Mouse (Mus musculus) thymus, adult 2 months (tissue): ENCODE measurements around the gene Gm21962. TPM values are rescaled to one million over a fixed set of nuclear protein-coding genes. Genes with fewer than 3 reads are reported as not detected.

Experiments used
- DNase-seq: peaks from one replicate; pipeline ENCODE4 v3.0.0; 2021
- H3K27ac ChIP-seq: fragments of 200-500 bp; 2 replicates; pipeline ENCODE4 v1.5.1; 2012; ENCODE audit warnings: low read length, control low read depth; ENCODE audit not compliant: control insufficient read depth, insufficient read depth
- H3K27me3 ChIP-seq: fragments of 200-500 bp; 2 replicates; pipeline ENCODE4 v1.6.1; 2012; ENCODE audit warnings: mild to moderate bottlenecking, low read length, moderate library complexity, mixed read lengths; ENCODE audit not compliant: control insufficient read depth, insufficient read depth
- H3K36me3 ChIP-seq: fragments of 200-500 bp; 2 replicates; pipeline ENCODE4 v1.6.1; 2012; ENCODE audit warnings: mild to moderate bottlenecking, low read length, moderate library complexity; ENCODE audit not compliant: control insufficient read depth, insufficient read depth
- H3K4me1 ChIP-seq: fragments of 200-500 bp; replicated peaks from 2 replicates; pipeline ENCODE4 v1.6.1; 2012; ENCODE audit warnings: low read length; ENCODE audit not compliant: control insufficient read depth, insufficient read depth
- H3K4me3 ChIP-seq: fragments of 200-500 bp; 2 replicates; pipeline ENCODE4 v1.5.1; 2012; ENCODE audit warnings: mild to moderate bottlenecking, low read length, control low read depth, moderate library complexity; ENCODE audit not compliant: control insufficient read depth, insufficient read depth
- CTCF ChIP-seq: fragments of 200-500 bp; IDR thresholded peaks from 2 replicates; pipeline ENCODE4 v1.5.1; 2012; ENCODE audit warnings: mild to moderate bottlenecking, control low read depth, low read length, moderate library complexity, borderline replicate concordance; ENCODE audit not compliant: control insufficient read depth, poor library complexity, insufficient read depth; ENCODE audit errors: extremely low read depth
- POLR2A ChIP-seq: fragments of 200-500 bp; IDR thresholded peaks from 2 replicates; pipeline ENCODE4 v1.6.1; 2012; ENCODE audit warnings: mild to moderate bottlenecking, low read length, control low read depth, moderate library complexity; ENCODE audit not compliant: control insufficient read depth, poor library complexity, insufficient read depth; ENCODE audit errors: extremely low read depth
- WGBS: fragments of 180-500 bp; shearing (Covaris S2); methylation state at CpG from one replicate; pipeline ENCODE4 v1.1.7; 2018; 5-methylcytosine and 5-hydroxymethylcytosine counted together
- polyA plus RNA-seq: library from polyadenylated mRNA; depleted of rRNA; stranded (reverse); fragments of >200 nt; gene quantifications from 2 replicates; pipeline ENCODE4 v1.2.3, GENCODE M21; 2012; rRNA removed

Gene Gm21962
- polyA plus RNA-seq, 1 experiment = not detected

DNA sequence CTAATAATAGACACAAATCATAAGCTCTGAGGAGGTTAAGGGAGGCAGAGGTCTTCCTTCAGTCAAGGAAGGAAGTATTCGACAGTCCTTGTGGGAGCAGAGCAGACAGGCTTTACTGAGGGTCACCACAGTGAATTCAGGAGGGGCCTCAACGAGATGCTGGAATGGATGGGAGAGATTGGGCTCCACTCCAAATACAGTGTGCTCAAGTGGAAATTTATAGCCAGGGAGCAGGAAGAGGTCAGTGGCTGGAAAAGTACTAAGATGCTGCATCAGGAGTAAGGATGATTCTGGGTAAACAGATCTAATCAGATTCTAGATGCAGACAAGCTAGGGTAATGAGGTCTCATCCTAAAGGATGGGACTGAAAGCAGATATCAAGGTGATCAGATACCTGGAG is 44.6 kb downstream of the Gm21962 start:
- Histone ChIP-seq H3K36me3 (no peaks in the 10 kb centered on the region), H3K27me3 (no peaks in the 10 kb centered on the region), H3K27ac (no peak overlapping the region), H3K4me1 (no peaks in the 10 kb centered on the region), H3K4me3 (no peak overlapping the region)
- WGBS = 61% methylated on average over 2 of the region's 2 CpGs
- no peak for DNase-seq
- TF ChIP-seq CTCF (no peak), POLR2A (no peak)

- 94% methylated on average over 3 of the region's 3 CpGs for WGBS
- H3K4me1 ChIP-seq = no peaks in the 10 kb centered on the region
- H3K27me3 ChIP-seq = no peaks in the 10 kb centered on the region
- TF ChIP-seq CTCF = no peak
- no peak for TF ChIP-seq POLR2A
- H3K36me3 ChIP-seq = no peaks in the 10 kb centered on the region
- no peak overlapping the region for H3K4me3 ChIP-seq
- no peak for DNase-seq
- H3K27ac ChIP-seq = no peak overlapping the region
These were observed 45.3 kb downstream of the Gm21962 start for GRCm38 (mm10) chr3:137716573-137717157.

Other genes with a start within 250 kb of the Gm21962 start
- gene Ddit4l, start 49.9 kb upstream of the Gm21962 start, polyA plus RNA-seq = 0.71 and 1.4 TPM in 2 replicates
- gene H2afz, start 193.0 kb downstream of the Gm21962 start, polyA plus RNA-seq = 2,509 and 3,151 TPM in 2 replicates
- 2.8 and 2.9 TPM in 2 replicates for gene Dnajb14, start 196.2 kb downstream of the Gm21962 start, polyA plus RNA-seq
- gene Lamtor3, start 247.0 kb downstream of the Gm21962 start, polyA plus RNA-seq = 39.0 and 45.9 TPM in 2 replicates